In genomic region chr3:88538271-88539145, GRCm38 (mm10) we compare ENCODE assay signal across 13 mouse cellular contexts. TPM values are rescaled to one million over a fixed set of nuclear protein-coding genes. Genes with fewer than 3 reads are reported as not detected.
A peak's percentile ranks its signal among the peaks of the same experiment; 100 is the strongest.
DNase-seq lines count a peak whose midpoint lies in the region; ATAC-seq and TF ChIP-seq lines count a peak whose summit lies in the region.
"Had no signal": no experiment of that assay in that cellular context is flagged by ENCODE, and none has a peak within 500 bp of the region (broad histone marks: within the 10 kb centered on the region; RNA-seq: fewer than 3 reads in every experiment).

No protein-coding gene starts in this region.

- H3K27ac ChIP-seq in neural tube, embryonic 11.5 days (ENCODE audit: low read depth, low read length), result peak overlapping the region; percentile 56
- H3K27ac ChIP-seq in forebrain, embryonic 11.5 days (ENCODE audit: low read depth, low read length), result peak overlapping the region; percentile 81
- no peak overlapping the region for H3K27ac ChIP-seq in limb, embryonic 11.5 days (replicated peaks; ENCODE audit: low read depth, low read length)
- H3K27ac ChIP-seq in left cerebral cortex, adult 2 months, result no peak overlapping the region
- H3K27ac ChIP-seq: liver, embryonic 13.5 days had no signal

- WGBS in neural tube, embryonic 11.5 days, result 37% methylated on average over 9 of the region's 9 CpGs
- WGBS in forebrain, embryonic 11.5 days, result 9% methylated on average over 9 of the region's 9 CpGs
- 65% methylated on average over 9 of the region's 9 CpGs for WGBS in limb, embryonic 11.5 days

- 0 out of 2 replicates have a peak, but pooled peaks have one; percentile 7 for ATAC-seq in neural tube, embryonic 11.5 days (ENCODE audit: insufficient read depth, low FRiP score, low TSS enrichment)
- ATAC-seq in forebrain, embryonic 11.5 days (replicated peaks; ENCODE audit: low FRiP score), result peak; percentile 6; the same call in 1 of the 2 replicates
- no peak for ATAC-seq in limb, embryonic 11.5 days (ENCODE audit: insufficient number of reproducible peaks, low FRiP score, low TSS enrichment, low read depth)
- ATAC-seq: activated CD4-positive, CD25-positive, alpha-beta regulatory T cell, adult 4 months had no signal

- intact Hi-C loops in left cerebral cortex, adult 2 months (cut with DNase I), result no loop called here

- no peaks in the 10 kb centered on the region for H3K27me3 ChIP-seq in neural tube, embryonic 11.5 days (ENCODE audit: control insufficient read depth, insufficient read depth, low read length)
- no peaks in the 10 kb centered on the region for H3K27me3 ChIP-seq in forebrain, embryonic 11.5 days (ENCODE audit: control insufficient read depth, insufficient read depth, low read length)
- H3K27me3 ChIP-seq in limb, embryonic 11.5 days (ENCODE audit: control insufficient read depth, insufficient read depth, low read length), result no peaks in the 10 kb centered on the region

- peaks cover 23% of the 10 kb centered on the region for H3K36me3 ChIP-seq in neural tube, embryonic 11.5 days (ENCODE audit: control insufficient read depth, insufficient read depth, low read length)
- H3K36me3 ChIP-seq in forebrain, embryonic 11.5 days (ENCODE audit: control insufficient read depth, insufficient read depth, low read length), result peaks cover 10% of the 10 kb centered on the region
- H3K36me3 ChIP-seq in limb, embryonic 11.5 days (ENCODE audit: control insufficient read depth, insufficient read depth, low read length), result peaks cover 18% of the 10 kb centered on the region
- H3K36me3 ChIP-seq: liver, embryonic 13.5 days had no signal

- no peak for TF ChIP-seq CTCF in left cerebral cortex, adult 2 months (IDR thresholded peaks at IDR 0.05)

- no peak overlapping the region; the same call in 1 of the 2 replicates for H3K9ac ChIP-seq in neural tube, embryonic 11.5 days (ENCODE audit: low read length)
- H3K9ac ChIP-seq in forebrain, embryonic 11.5 days (ENCODE audit: low read length), result peak overlapping the region; percentile 49
- H3K9ac ChIP-seq in limb, embryonic 11.5 days (ENCODE audit: low read length), result peak overlapping the region; percentile 8; the same call in 1 of the 2 replicates
- H3K9ac ChIP-seq: liver, embryonic 13.5 days had no signal

- H3K4me2 ChIP-seq in neural tube, embryonic 11.5 days (ENCODE audit: low read depth), result peak overlapping the region; percentile 15; the same call in 1 of the 2 replicates
- peak overlapping the region; percentile 36 for H3K4me2 ChIP-seq in forebrain, embryonic 11.5 days (ENCODE audit: low read depth, low read length, severe bottlenecking)
- H3K4me2 ChIP-seq in limb, embryonic 11.5 days (ENCODE audit: low read depth, severe bottlenecking), result no peak overlapping the region; the same call in 1 of the 2 replicates
- H3K4me2 ChIP-seq: liver, embryonic 13.5 days had no signal

- H3K4me3 ChIP-seq in neural tube, embryonic 11.5 days (ENCODE audit: low read depth, low read length), result peak overlapping the region; percentile 13
- H3K4me3 ChIP-seq in forebrain, embryonic 11.5 days (ENCODE audit: low read depth, low read length), result peak overlapping the region; percentile 8
- H3K4me3 ChIP-seq in limb, embryonic 11.5 days (ENCODE audit: low read depth, low read length), result no peak overlapping the region
- H3K4me3 ChIP-seq in left cerebral cortex, adult 2 months, result no peak overlapping the region
- H3K4me3 ChIP-seq: liver, embryonic 13.5 days had no signal

- peaks cover 53% of the 10 kb centered on the region for H3K4me1 ChIP-seq in neural tube, embryonic 11.5 days (ENCODE audit: control insufficient read depth, insufficient read depth, low read length)
- peaks cover 50% of the 10 kb centered on the region for H3K4me1 ChIP-seq in forebrain, embryonic 11.5 days (replicated peaks; ENCODE audit: control insufficient read depth, insufficient read depth, low read length)
- H3K4me1 ChIP-seq in limb, embryonic 11.5 days (ENCODE audit: control insufficient read depth, insufficient read depth, low read length), result peaks cover 46% of the 10 kb centered on the region

- no peaks in the 10 kb centered on the region for H3K9me3 ChIP-seq in neural tube, embryonic 11.5 days (ENCODE audit: control insufficient read depth, low read length)
- H3K9me3 ChIP-seq in forebrain, embryonic 11.5 days (ENCODE audit: control insufficient read depth, low read length), result no peaks in the 10 kb centered on the region
- H3K9me3 ChIP-seq in limb, embryonic 11.5 days (ENCODE audit: control insufficient read depth, low read length), result no peaks in the 10 kb centered on the region
- H3K9me3 ChIP-seq: liver, embryonic 13.5 days had no signal

- DNase-seq in neural tube, embryonic 11.5 days (ENCODE audit: low spot score), result peak; percentile 35
- DNase-seq in neural tube, embryonic 10.5 days (ENCODE audit: extremely low spot score, low spot score), result no peak
- DNase-seq in forebrain, embryonic 11.5 days (ENCODE audit: low spot score), result peak; percentile 67
- no peak for DNase-seq in limb, embryonic 11.5 days (ENCODE audit: low spot score)
- DNase-seq in retina, embryonic 14.5 days (ENCODE audit: low spot score), result peak; percentile 48
- no peak for DNase-seq in left cerebral cortex, adult 2 months (ENCODE audit: extremely low spot score in 1 of 2, low spot score in 2 of 2)
- no peak for DNase-seq in kidney, adult 8-10 months
- DNase-seq in urinary bladder, adult 2 months (ENCODE audit: low spot score), result no peak
- DNase-seq: heart, postnatal 10 days; liver, embryonic 13.5 days; right cerebral cortex, postnatal 14 days had no signal

RNA-seq across cellular contexts. Expression of gene Mex3a, which starts 6.3 kb away (rescaled TPM):
- polyA plus RNA-seq in neural tube, embryonic 11.5 days (2014; fragmentation: Nextera tagmentation; extraction: Ambion mirVana), result 42.0 and 43.6 TPM in 2 replicates
- polyA plus RNA-seq in forebrain, embryonic 11.5 days (2014; fragmentation: Nextera tagmentation; extraction: Ambion mirVana), result 44.4 and 46.2 TPM in 2 replicates
- 42.6 and 43.5 TPM in 2 replicates for polyA plus RNA-seq in limb, embryonic 11.5 days (2014; fragmentation: Nextera tagmentation; extraction: Ambion mirVana)
- total RNA-seq in left cerebral cortex, adult 2 months (2021), result 1 to 10 TPM; 3.2 TPM
- 1.7 and 1.8 TPM in 2 replicates for polyA plus RNA-seq in urinary bladder, adult 2 months (2012; rRNA removed)

RNA-seq across cellular contexts. Expression of gene Rab25, which starts 9.6 kb away (rescaled TPM):
- 0.70 and 0.78 TPM in 2 replicates for polyA plus RNA-seq in neural tube, embryonic 11.5 days (2014; fragmentation: Nextera tagmentation; extraction: Ambion mirVana)
- 0.43 and 1.1 TPM in 2 replicates for polyA plus RNA-seq in forebrain, embryonic 11.5 days (2014; fragmentation: Nextera tagmentation; extraction: Ambion mirVana)
- polyA plus RNA-seq in limb, embryonic 11.5 days (2014; fragmentation: Nextera tagmentation; extraction: Ambion mirVana), result 2.4 and 3.1 TPM in 2 replicates
- total RNA-seq in left cerebral cortex, adult 2 months (2021), result not detected
- 135 and 174 TPM in 2 replicates for polyA plus RNA-seq in urinary bladder, adult 2 months (2012; rRNA removed)
- total RNA-seq: heart, postnatal 10 days; monocyte, adult 5-6 weeks had no signal
- polyA plus RNA-seq: activated CD4-positive, CD25-positive, alpha-beta regulatory T cell, adult 4 months had no signal

RNA-seq across cellular contexts. Expression of gene Lamtor2, which starts 14.4 kb away (rescaled TPM):
- 82.1 and 98.4 TPM in 2 replicates for polyA plus RNA-seq in neural tube, embryonic 11.5 days (2014; fragmentation: Nextera tagmentation; extraction: Ambion mirVana)
- polyA plus RNA-seq in forebrain, embryonic 11.5 days (2014; fragmentation: Nextera tagmentation; extraction: Ambion mirVana), result 89.3 and 96.0 TPM in 2 replicates
- 78.9 and 89.3 TPM in 2 replicates for polyA plus RNA-seq in limb, embryonic 11.5 days (2014; fragmentation: Nextera tagmentation; extraction: Ambion mirVana)
- total RNA-seq in left cerebral cortex, adult 2 months (2021), result 10 to 100 TPM; 98.3 to 99.1 TPM
- polyA plus RNA-seq in urinary bladder, adult 2 months (2012; rRNA removed), result 124 and 134 TPM in 2 replicates

RNA-seq across cellular contexts. Expression of gene Ubqln4, which starts 15.1 kb away (rescaled TPM):
- 80.2 and 84.0 TPM in 2 replicates for polyA plus RNA-seq in neural tube, embryonic 11.5 days (2014; fragmentation: Nextera tagmentation; extraction: Ambion mirVana)
- polyA plus RNA-seq in forebrain, embryonic 11.5 days (2014; fragmentation: Nextera tagmentation; extraction: Ambion mirVana), result 89.2 and 95.0 TPM in 2 replicates
- polyA plus RNA-seq in limb, embryonic 11.5 days (2014; fragmentation: Nextera tagmentation; extraction: Ambion mirVana), result 80.1 and 85.3 TPM in 2 replicates
- total RNA-seq in left cerebral cortex, adult 2 months (2021), result 100 to 1,000 TPM; 137 to 148 TPM
- polyA plus RNA-seq in urinary bladder, adult 2 months (2012; rRNA removed), result 36.9 and 38.6 TPM in 2 replicates

RNA-seq across cellular contexts. Expression of gene Lmna, which starts 28.8 kb away (rescaled TPM):
- 16.1 and 17.4 TPM in 2 replicates for polyA plus RNA-seq in neural tube, embryonic 11.5 days (2014; fragmentation: Nextera tagmentation; extraction: Ambion mirVana)
- 19.4 and 20.4 TPM in 2 replicates for polyA plus RNA-seq in forebrain, embryonic 11.5 days (2014; fragmentation: Nextera tagmentation; extraction: Ambion mirVana)
- polyA plus RNA-seq in limb, embryonic 11.5 days (2014; fragmentation: Nextera tagmentation; extraction: Ambion mirVana), result 20.3 and 20.4 TPM in 2 replicates
- 10 to 100 TPM; 59.3 to 61.7 TPM for total RNA-seq in left cerebral cortex, adult 2 months (2021)
- polyA plus RNA-seq in urinary bladder, adult 2 months (2012; rRNA removed), result 171 and 182 TPM in 2 replicates

Comparison
In these comparisons a context has a peak if more than half of its experiments do, and no peak if none do; other contexts are left out.
1. DNase-seq: peak in neural tube, embryonic 11.5 days (single experiment), forebrain, embryonic 11.5 days (single experiment) and retina, embryonic 14.5 days (single experiment); none in neural tube, embryonic 10.5 days (single experiment), limb, embryonic 11.5 days (single experiment), left cerebral cortex, adult 2 months (0 of 2), kidney, adult 8-10 months (0 of 2) and urinary bladder, adult 2 months (single experiment).
2. H3K27ac ChIP-seq: peak in neural tube, embryonic 11.5 days (single experiment) and forebrain, embryonic 11.5 days (single experiment); none in limb, embryonic 11.5 days (single experiment) and left cerebral cortex, adult 2 months (single experiment).
3. H3K4me3 ChIP-seq: peak in neural tube, embryonic 11.5 days (single experiment) and forebrain, embryonic 11.5 days (single experiment); none in limb, embryonic 11.5 days (single experiment) and left cerebral cortex, adult 2 months (single experiment).
4. RNA of gene Mex3a, which starts 6.3 kb away (polyA plus RNA-seq): 44.4 to 46.2 TPM in forebrain, embryonic 11.5 days, 42.0 to 43.6 TPM in neural tube, embryonic 11.5 days and 42.6 to 43.5 TPM in limb, embryonic 11.5 days; 1.7 to 1.8 TPM in urinary bladder, adult 2 months; every median in the first group is over 10 times any median in the second.
5. RNA of gene Rab25, which starts 9.6 kb away (polyA plus RNA-seq): 135 to 174 TPM in urinary bladder, adult 2 months; 2.4 to 3.1 TPM in limb, embryonic 11.5 days, 0.43 to 1.1 TPM in forebrain, embryonic 11.5 days and 0.70 to 0.78 TPM in neural tube, embryonic 11.5 days; every median in the first group is over 10 times any median in the second.